Mouse (Mus musculus): Measurements from ENCODE around the gene Acap2.

The Acap2 gene

GRCm38 (mm10) chr16:31205726-31206125, 4.7 kb upstream of the Acap2 start:
- DNase-seq (ENCODE audit: extremely low spot score, low read depth, low spot score): no peak

- DNase-seq (ENCODE audit: extremely low spot score, low read depth, low spot score): no peak
Observed at GRCm38 (mm10) chr16:31205187-31205586, 4.1 kb upstream of the Acap2 start.

GRCm38 (mm10) chr16:31204216-31204615, 3.2 kb upstream of the Acap2 start:
- no peak for DNase-seq (ENCODE audit: extremely low spot score, low read depth, low spot score)

- DNase-seq (ENCODE audit: extremely low spot score, low read depth, low spot score): no peak
Observed at GRCm38 (mm10) chr16:31201704-31202103, 659 bp upstream of the Acap2 start.

GRCm38 (mm10) chr16:31199926-31200789, 887 bp downstream of the Acap2 start:
- DNase-seq (ENCODE audit: extremely low spot score, low read depth, low spot score): no peak

GRCm38 (mm10) chr16:31199591-31199925, 1.5 kb downstream of the Acap2 start:
- DNase-seq (ENCODE audit: extremely low spot score, low read depth, low spot score): no peak

GRCm38 (mm10) chr16:31196971-31197370, 4.1 kb downstream of the Acap2 start:
- DNase-seq (ENCODE audit: extremely low spot score, low read depth, low spot score): no peak

- DNase-seq (ENCODE audit: extremely low spot score, low read depth, low spot score): no peak
Observed at GRCm38 (mm10) chr16:31192526-31192925, 8.5 kb downstream of the Acap2 start.

GRCm38 (mm10) chr16:31191818-31192217, 9.2 kb downstream of the Acap2 start:
- DNase-seq (ENCODE audit: extremely low spot score, low read depth, low spot score): no peak

GRCm38 (mm10) chr16:31190426-31190825, 10.6 kb downstream of the Acap2 start:
- no peak for DNase-seq (ENCODE audit: extremely low spot score, low read depth, low spot score)

- no peak for DNase-seq (ENCODE audit: extremely low spot score, low read depth, low spot score)
Observed at GRCm38 (mm10) chr16:31189291-31189690, 11.8 kb downstream of the Acap2 start.

- no peak for DNase-seq (ENCODE audit: extremely low spot score, low read depth, low spot score)
Observed at GRCm38 (mm10) chr16:31188799-31189198, 12.2 kb downstream of the Acap2 start.

GRCm38 (mm10) chr16:31188270-31188669, 12.8 kb downstream of the Acap2 start:
- no peak for DNase-seq (ENCODE audit: extremely low spot score, low read depth, low spot score)

GRCm38 (mm10) chr16:31187192-31187591, 13.9 kb downstream of the Acap2 start:
- no peak for DNase-seq (ENCODE audit: extremely low spot score, low read depth, low spot score)

- no peak for DNase-seq (ENCODE audit: extremely low spot score, low read depth, low spot score)
Observed at GRCm38 (mm10) chr16:31185757-31186156, 15.3 kb downstream of the Acap2 start.

GRCm38 (mm10) chr16:31184727-31185126, 16.3 kb downstream of the Acap2 start:
- DNase-seq (ENCODE audit: extremely low spot score, low read depth, low spot score): no peak

GRCm38 (mm10) chr16:31182576-31182975, 18.5 kb downstream of the Acap2 start:
- no peak for DNase-seq (ENCODE audit: extremely low spot score, low read depth, low spot score)

- no peak for DNase-seq (ENCODE audit: extremely low spot score, low read depth, low spot score)
Observed at GRCm38 (mm10) chr16:31180843-31181242, 20.2 kb downstream of the Acap2 start.

- no peak for DNase-seq (ENCODE audit: extremely low spot score, low read depth, low spot score)
Observed at GRCm38 (mm10) chr16:31179384-31179783, 21.7 kb downstream of the Acap2 start.

- DNase-seq (ENCODE audit: extremely low spot score, low read depth, low spot score): no peak
Observed at GRCm38 (mm10) chr16:31174880-31175638, 26.0 kb downstream of the Acap2 start.

- DNase-seq (ENCODE audit: extremely low spot score, low read depth, low spot score): no peak
Observed at GRCm38 (mm10) chr16:31172229-31172628, 28.8 kb downstream of the Acap2 start.

- DNase-seq (ENCODE audit: extremely low spot score, low read depth, low spot score): no peak
Observed at GRCm38 (mm10) chr16:31171418-31171817, 29.6 kb downstream of the Acap2 start.

All from hindlimb bud, embryonic 11.5 days (tissue).